Mouse (Mus musculus): ENCODE results near the gene Adamts9.

DNA sequence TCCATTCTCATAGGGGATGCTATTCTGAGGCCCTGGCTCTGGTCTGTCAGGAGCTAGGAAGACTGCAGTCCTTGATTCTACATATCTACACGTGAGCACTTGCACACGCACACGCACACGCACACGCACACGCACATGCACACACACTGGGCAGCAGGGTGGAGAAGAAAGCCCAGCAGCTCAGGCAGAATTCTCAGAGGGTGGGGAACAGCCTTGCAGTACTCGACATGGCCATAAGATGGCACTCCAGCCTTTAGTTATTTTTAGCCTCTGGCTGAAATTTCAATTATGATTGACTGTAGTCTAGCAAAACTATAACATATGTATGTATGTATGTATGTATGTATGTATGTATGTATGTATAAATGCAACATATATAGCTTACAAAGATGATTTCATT, 158.5 kb downstream of the Adamts9 start:
- TF ChIP-seq CTCF (IDR thresholded peaks at IDR 0.05; ENCODE audit: borderline replicate concordance, insufficient read depth, low read depth, low read length): peak; percentile 80
- no peak for TF ChIP-seq POLR2A (IDR thresholded peaks at IDR 0.05; ENCODE audit: borderline replicate concordance, insufficient read depth, low read length)

Data from cerebellum, adult 2 months (tissue).